Mouse (Mus musculus) embryonic facial prominence, embryonic 15.5 days (tissue): Measurements from ENCODE around the gene Loxl4. TPM values are rescaled to one million over a fixed set of nuclear protein-coding genes. Genes with fewer than 3 reads are reported as not detected.

Experiments used
- ATAC-seq: fragments of 200-750 bp; cut with Nextera tagmentation; 2 replicates; pipeline ENCODE4 v1.8.0; 2017; ENCODE audit warnings: low read depth, moderate TSS enrichment; ENCODE audit not compliant: insufficient number of reproducible peaks, low FRiP score, low TSS enrichment
- H3K27ac ChIP-seq: fragments of 300-500 bp; sonication (generic); replicated peaks from 2 replicates; pipeline ENCODE4 v1.5.1; 2015; ENCODE audit warnings: mild to moderate bottlenecking, inconsistent platforms
- H3K27me3 ChIP-seq: fragments of 300-500 bp; sonication (generic); 2 replicates; pipeline ENCODE4 v1.6.1; 2015; ENCODE audit warnings: inconsistent platforms
- H3K36me3 ChIP-seq: fragments of 300-500 bp; sonication (generic); 2 replicates; pipeline ENCODE4 v1.6.1; 2015; ENCODE audit warnings: mild to moderate bottlenecking, inconsistent platforms
- H3K4me1 ChIP-seq: fragments of 300-500 bp; sonication (generic); 2 replicates; pipeline ENCODE4 v1.6.1; 2015; ENCODE audit warnings: inconsistent platforms
- H3K4me2 ChIP-seq: fragments of 300-500 bp; sonication (generic); replicated peaks from 2 replicates; pipeline ENCODE4 v1.6.1; 2015; ENCODE audit warnings: mild to moderate bottlenecking, inconsistent platforms
- H3K4me3 ChIP-seq: fragments of 300-500 bp; sonication (generic); replicated peaks from 2 replicates; pipeline ENCODE4 v1.5.1; 2015; ENCODE audit warnings: mild to moderate bottlenecking, inconsistent platforms
- H3K9ac ChIP-seq: fragments of 300-500 bp; sonication (generic); 2 replicates; pipeline ENCODE4 v1.6.1; 2015; ENCODE audit warnings: inconsistent platforms
- H3K9me3 ChIP-seq: fragments of 300-500 bp; sonication (generic); replicated peaks from 2 replicates; pipeline ENCODE4 v1.6.1; 2016; ENCODE audit warnings: inconsistent platforms
- WGBS: fragments of 180-500 bp; shearing (Covaris S2); methylation state at CpG from one replicate; pipeline ENCODE4 v1.1.7; 2015; 5-methylcytosine and 5-hydroxymethylcytosine counted together
- polyA plus RNA-seq: library from polyadenylated mRNA; unstranded; fragments of >200 nt; fragmentation: Nextera tagmentation; extraction: Ambion mirVana; gene quantifications from 2 replicates; pipeline ENCODE4 v1.2.1, GENCODE M21; 2015

Gene Loxl4
- polyA plus RNA-seq, 1 experiment from 2014 or later: 4.5 TPM

- no peaks in the 10 kb centered on the region for H3K4me1 ChIP-seq
- no peaks in the 10 kb centered on the region for H3K9me3 ChIP-seq
- no peak overlapping the region for H3K27ac ChIP-seq
- H3K4me2 ChIP-seq: no peak overlapping the region
- 51% methylated on average over 2 of the region's 2 CpGs for WGBS
- H3K9ac ChIP-seq: no peak overlapping the region
- peaks cover 25% of the 10 kb centered on the region; the same call in 1 of the 2 replicates for H3K36me3 ChIP-seq
- H3K4me3 ChIP-seq: no peak overlapping the region
- H3K27me3 ChIP-seq: no peaks in the 10 kb centered on the region
- no peak for ATAC-seq
Observed at GRCm38 (mm10) chr19:42587704-42588103, 24.9 kb downstream of the Loxl4 start.

GRCm38 (mm10) chr19:42584188-42584587, 28.4 kb downstream of the Loxl4 start:
- Histone ChIP-seq H3K4me2 (no peak overlapping the region), H3K9ac (no peak overlapping the region), H3K27ac (no peak overlapping the region), H3K9me3 (no peaks in the 10 kb centered on the region), H3K36me3 (peaks cover 12% of the 10 kb centered on the region; the same call in 1 of the 2 replicates), H3K27me3 (no peaks in the 10 kb centered on the region), H3K4me3 (no peak overlapping the region), H3K4me1 (no peaks in the 10 kb centered on the region)
- ATAC-seq: no peak
- 78% methylated on average over 3 of the region's 3 CpGs for WGBS

GRCm38 (mm10) chr19:42583677-42584076, 28.9 kb downstream of the Loxl4 start:
- no peak for ATAC-seq
- Histone ChIP-seq H3K4me1 (no peaks in the 10 kb centered on the region), H3K9me3 (no peaks in the 10 kb centered on the region), H3K27ac (no peak overlapping the region), H3K36me3 (peaks cover 12% of the 10 kb centered on the region; the same call in 1 of the 2 replicates), H3K27me3 (no peaks in the 10 kb centered on the region), H3K4me3 (no peak overlapping the region), H3K9ac (no peak overlapping the region), H3K4me2 (no peak overlapping the region)
- WGBS: 89% methylated on average over 5 of the region's 5 CpGs

GRCm38 (mm10) chr19:42582811-42583370, 29.7 kb downstream of the Loxl4 start:
- Histone ChIP-seq H3K36me3 (peaks cover 12% of the 10 kb centered on the region; the same call in 1 of the 2 replicates), H3K9me3 (no peaks in the 10 kb centered on the region), H3K4me3 (no peak overlapping the region), H3K27me3 (no peaks in the 10 kb centered on the region), H3K9ac (no peak overlapping the region), H3K4me1 (no peaks in the 10 kb centered on the region), H3K27ac (no peak overlapping the region), H3K4me2 (no peak overlapping the region)
- 91% methylated on average over 13 of the region's 13 CpGs for WGBS
- ATAC-seq: no peak

GRCm38 (mm10) chr19:42580701-42581100, 31.9 kb downstream of the Loxl4 start:
- WGBS: 57% methylated on average over 4 of the region's 4 CpGs
- Histone ChIP-seq H3K27me3 (no peaks in the 10 kb centered on the region), H3K4me3 (no peak overlapping the region)

GRCm38 (mm10) chr19:42578631-42579030, 34.0 kb downstream of the Loxl4 start:
- Histone ChIP-seq H3K27ac (no peak overlapping the region), H3K4me3 (no peak overlapping the region), H3K36me3 (peaks cover 6% of the 10 kb centered on the region; the same call in 1 of the 2 replicates), H3K9ac (no peak overlapping the region), H3K9me3 (no peaks in the 10 kb centered on the region), H3K27me3 (no peaks in the 10 kb centered on the region), H3K4me1 (no peaks in the 10 kb centered on the region), H3K4me2 (no peak overlapping the region)
- WGBS: 81% methylated on average over 4 of the region's 4 CpGs
- no peak for ATAC-seq

More at GRCm38 (mm10) chr19:42580701-42581100, 31.9 kb downstream of the Loxl4 start:
- ATAC-seq: no peak
- Histone ChIP-seq H3K36me3 (peaks cover 12% of the 10 kb centered on the region; the same call in 1 of the 2 replicates), H3K4me1 (no peaks in the 10 kb centered on the region), H3K27ac (no peak overlapping the region), H3K4me2 (no peak overlapping the region), H3K9me3 (no peaks in the 10 kb centered on the region), H3K9ac (no peak overlapping the region)

GRCm38 (mm10) chr19:42576856-42577255, 35.8 kb downstream of the Loxl4 start:
- Histone ChIP-seq H3K36me3 (no peaks in the 10 kb centered on the region), H3K4me3 (no peak overlapping the region), H3K4me1 (no peaks in the 10 kb centered on the region), H3K4me2 (no peak overlapping the region), H3K9me3 (no peaks in the 10 kb centered on the region), H3K27ac (no peak overlapping the region), H3K27me3 (no peaks in the 10 kb centered on the region), H3K9ac (no peak overlapping the region)
- 83% methylated on average over 1 of the region's 1 CpGs for WGBS
- ATAC-seq: no peak

- Histone ChIP-seq H3K27me3 (no peaks in the 10 kb centered on the region), H3K27ac (no peak overlapping the region), H3K4me2 (no peak overlapping the region), H3K4me3 (no peak overlapping the region), H3K9me3 (no peaks in the 10 kb centered on the region), H3K9ac (no peak overlapping the region), H3K4me1 (no peaks in the 10 kb centered on the region), H3K36me3 (no peaks in the 10 kb centered on the region)
- 84% methylated on average over 2 of the region's 2 CpGs for WGBS
- ATAC-seq: no peak
Observed at GRCm38 (mm10) chr19:42575317-42575716, 37.3 kb downstream of the Loxl4 start.

- Histone ChIP-seq H3K36me3 (no peaks in the 10 kb centered on the region), H3K9me3 (no peaks in the 10 kb centered on the region), H3K9ac (no peak overlapping the region), H3K27ac (no peak overlapping the region), H3K4me3 (no peak overlapping the region), H3K4me2 (no peak overlapping the region), H3K4me1 (no peaks in the 10 kb centered on the region), H3K27me3 (no peaks in the 10 kb centered on the region)
- ATAC-seq: no peak
- 61% methylated on average over 4 of the region's 4 CpGs for WGBS
Observed at GRCm38 (mm10) chr19:42571291-42571690, 41.3 kb downstream of the Loxl4 start.

GRCm38 (mm10) chr19:42569076-42569475, 43.5 kb downstream of the Loxl4 start:
- H3K9ac ChIP-seq: no peak overlapping the region
- no peaks in the 10 kb centered on the region for H3K36me3 ChIP-seq
- no peaks in the 10 kb centered on the region for H3K9me3 ChIP-seq
- no peaks in the 10 kb centered on the region for H3K4me1 ChIP-seq
- no peak overlapping the region for H3K27ac ChIP-seq
- H3K4me2 ChIP-seq: no peak overlapping the region
- H3K27me3 ChIP-seq: no peaks in the 10 kb centered on the region
- no peak for ATAC-seq
- no peak overlapping the region for H3K4me3 ChIP-seq
- 84% methylated on average over 2 of the region's 2 CpGs for WGBS

- peaks cover 11% of the 10 kb centered on the region for H3K36me3 ChIP-seq
- no peak overlapping the region for H3K27ac ChIP-seq
- H3K4me2 ChIP-seq: no peak overlapping the region
- no peaks in the 10 kb centered on the region for H3K4me1 ChIP-seq
- H3K9me3 ChIP-seq: no peaks in the 10 kb centered on the region
- H3K9ac ChIP-seq: no peak overlapping the region
- H3K4me3 ChIP-seq: no peak overlapping the region
- no peak for ATAC-seq
- H3K27me3 ChIP-seq: no peaks in the 10 kb centered on the region
Observed at GRCm38 (mm10) chr19:42567020-42567419, 45.6 kb downstream of the Loxl4 start.

- WGBS: 97% methylated on average over 4 of the region's 4 CpGs
- H3K4me3 ChIP-seq: no peak overlapping the region
- H3K4me1 ChIP-seq: no peaks in the 10 kb centered on the region
- H3K27me3 ChIP-seq: no peaks in the 10 kb centered on the region
- H3K36me3 ChIP-seq: peaks cover 11% of the 10 kb centered on the region
- no peaks in the 10 kb centered on the region for H3K9me3 ChIP-seq
- no peak overlapping the region for H3K4me2 ChIP-seq
- H3K9ac ChIP-seq: no peak overlapping the region
- H3K27ac ChIP-seq: no peak overlapping the region
- no peak for ATAC-seq
Observed at GRCm38 (mm10) chr19:42566283-42567019, 46.2 kb downstream of the Loxl4 start.
